Comparison of ENCODE assay signal across 16 mouse cellular contexts in the genomic region with DNA sequence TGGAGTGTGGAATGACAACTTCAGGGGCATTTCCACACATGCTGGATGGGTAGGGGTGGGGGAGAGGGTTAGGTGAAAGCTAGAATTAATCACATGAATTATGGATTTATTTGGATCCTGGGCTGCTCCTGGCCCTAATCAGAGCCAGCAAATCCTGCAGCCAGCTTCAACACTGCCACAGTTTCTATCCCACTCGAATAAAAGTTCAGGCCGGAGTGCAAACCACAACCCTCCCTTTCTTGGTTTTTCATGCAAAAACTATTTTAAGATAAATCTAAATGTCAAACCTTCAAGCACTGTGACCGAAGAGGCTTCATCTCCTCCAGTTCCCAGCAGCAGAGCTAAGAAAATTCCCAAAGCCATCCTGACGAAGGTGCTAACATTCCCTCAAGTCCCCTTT. TPM values are rescaled to one million over a fixed set of nuclear protein-coding genes. Genes with fewer than 3 reads are reported as not detected.
DNase-seq lines count a peak whose midpoint lies in the region; ATAC-seq and TF ChIP-seq lines count a peak whose summit lies in the region.
"Had no signal": no experiment of that assay in that cellular context is flagged by ENCODE, and none has a peak within 500 bp of the region (broad histone marks: within the 10 kb centered on the region; RNA-seq: fewer than 3 reads in every experiment).

No protein-coding gene starts in this region.

- no peak for TF ChIP-seq CTCF in gastrocnemius, adult 2 months (IDR thresholded peaks at IDR 0.05)

- no peak overlapping the region for H3K9ac ChIP-seq in liver, embryonic 12.5 days
- no peak overlapping the region for H3K9ac ChIP-seq in liver, embryonic 11.5 days (ENCODE audit: low read depth, low read length)
- H3K9ac ChIP-seq in limb, embryonic 12.5 days (replicated peaks) = no peak overlapping the region
- H3K9ac ChIP-seq: neural tube, embryonic 12.5 days had no signal

- H3K9me3 ChIP-seq in liver, embryonic 12.5 days (replicated peaks) = no peaks in the 10 kb centered on the region
- H3K9me3 ChIP-seq in liver, embryonic 11.5 days (ENCODE audit: control insufficient read depth, low read length) = no peaks in the 10 kb centered on the region
- H3K9me3 ChIP-seq in limb, embryonic 12.5 days = no peaks in the 10 kb centered on the region
- H3K9me3 ChIP-seq: neural tube, embryonic 12.5 days had no signal

- H3K36me3 ChIP-seq in liver, embryonic 12.5 days = no peaks in the 10 kb centered on the region
- H3K36me3 ChIP-seq in liver, embryonic 11.5 days (ENCODE audit: control insufficient read depth, insufficient read depth, low read length) = no peaks in the 10 kb centered on the region
- no peaks in the 10 kb centered on the region for H3K36me3 ChIP-seq in limb, embryonic 12.5 days
- H3K36me3 ChIP-seq: neural tube, embryonic 12.5 days had no signal

- peak overlapping the region; percentile 15; the same call in 1 of the 2 replicates for H3K4me2 ChIP-seq in liver, embryonic 12.5 days
- no peak overlapping the region for H3K4me2 ChIP-seq in liver, embryonic 11.5 days
- H3K4me2 ChIP-seq in limb, embryonic 12.5 days = no peak overlapping the region
- H3K4me2 ChIP-seq: neural tube, embryonic 12.5 days had no signal

- H3K27me3 ChIP-seq in liver, embryonic 12.5 days (replicated peaks) = no peaks in the 10 kb centered on the region
- H3K27me3 ChIP-seq in liver, embryonic 11.5 days (replicated peaks; ENCODE audit: control insufficient read depth, insufficient read depth, low read length) = no peaks in the 10 kb centered on the region
- no peaks in the 10 kb centered on the region for H3K27me3 ChIP-seq in limb, embryonic 12.5 days
- H3K27me3 ChIP-seq: neural tube, embryonic 12.5 days had no signal

- no peak for ATAC-seq in liver, embryonic 12.5 days
- no peak for ATAC-seq in liver, embryonic 11.5 days (replicated peaks; ENCODE audit: low FRiP score)
- ATAC-seq in limb, embryonic 12.5 days (ENCODE audit: insufficient number of reproducible peaks, insufficient read depth, low FRiP score, low TSS enrichment, low read depth) = no peak
- ATAC-seq in erythroblast, adult 5-6 weeks (replicated peaks; ENCODE audit: low FRiP score, poor library complexity, severe bottlenecking) = no peak
- ATAC-seq: hindbrain, postnatal 0 days; midbrain, embryonic 16.5 days had no signal

- H3K4me1 ChIP-seq in liver, embryonic 12.5 days = peaks cover 16% of the 10 kb centered on the region
- peaks cover 11% of the 10 kb centered on the region; the same call in 1 of the 2 replicates for H3K4me1 ChIP-seq in liver, embryonic 11.5 days (replicated peaks; ENCODE audit: control insufficient read depth, insufficient read depth, low read length)
- H3K4me1 ChIP-seq in limb, embryonic 12.5 days (replicated peaks) = peaks cover 12% of the 10 kb centered on the region
- H3K4me1 ChIP-seq: neural tube, embryonic 12.5 days had no signal

- H3K27ac ChIP-seq in gastrocnemius, adult 2 months = peak overlapping the region; percentile 83; the same call in 1 of the 2 replicates
- no peak overlapping the region for H3K27ac ChIP-seq in liver, embryonic 12.5 days
- H3K27ac ChIP-seq in liver, embryonic 11.5 days (ENCODE audit: low read depth, low read length) = no peak overlapping the region
- peak overlapping the region; percentile 13; the same call in 1 of the 2 replicates for H3K27ac ChIP-seq in limb, embryonic 12.5 days
- H3K27ac ChIP-seq: hindbrain, postnatal 0 days; neural tube, embryonic 12.5 days had no signal

- WGBS in liver, embryonic 12.5 days (ENCODE audit: insufficient replicate concordance) = 41% methylated on average over 4 of the region's 4 CpGs
- WGBS in liver, embryonic 11.5 days = 60% methylated on average over 4 of the region's 4 CpGs
- 63% methylated on average over 4 of the region's 4 CpGs for WGBS in limb, embryonic 12.5 days

- intact Hi-C loops in gastrocnemius, adult 2 months (cut with DNase I) = no loop called here

- no peak for DNase-seq in gastrocnemius, adult 2 months
- no peak for DNase-seq in gastrocnemius, adult 8-10 months (ENCODE audit: low spot score in 2 of 2)
- no peak for DNase-seq in liver, embryonic 11.5 days (ENCODE audit: low spot score)
- peak; percentile 92 for DNase-seq in NIH3T3 (ENCODE audit: low read depth)
- no peak for DNase-seq in urinary bladder, postnatal 14 days (ENCODE audit: low spot score)
- DNase-seq: cerebellum, adult 8-10 months; embryo, embryonic 11 days; heart, postnatal 14 days; lung, postnatal 4 days; thymus, postnatal 4 days had no signal

- no peak overlapping the region for H3K4me3 ChIP-seq in gastrocnemius, adult 2 months
- no peak overlapping the region for H3K4me3 ChIP-seq in liver, embryonic 12.5 days
- no peak overlapping the region for H3K4me3 ChIP-seq in liver, embryonic 11.5 days (ENCODE audit: low read depth, low read length)
- H3K4me3 ChIP-seq in limb, embryonic 12.5 days (replicated peaks) = no peak overlapping the region
- H3K4me3 ChIP-seq: neural tube, embryonic 12.5 days had no signal

RNA-seq across cellular contexts. Expression of gene Slc38a2, which starts 28.8 kb away (rescaled TPM):
- total RNA-seq in gastrocnemius, adult 2 months (2021) = 100 to 1,000 TPM; 115 to 116 TPM
- total RNA-seq in gastrocnemius, adult 8-10 months (2022) = 100 to 1,000 TPM in 1 of 4 experiments, 10 to 100 TPM in 3; 60.8 to 209 (median 73.5) TPM
- 57.6 and 62.7 TPM in 2 replicates for polyA plus RNA-seq in liver, embryonic 12.5 days (2016; fragmentation: Nextera tagmentation; extraction: Ambion mirVana)
- polyA plus RNA-seq in liver, embryonic 11.5 days (2014; fragmentation: Nextera tagmentation; extraction: Ambion mirVana) = 111 and 116 TPM in 2 replicates
- 210 and 217 TPM in 2 replicates for polyA plus RNA-seq in limb, embryonic 12.5 days (2016; fragmentation: Nextera tagmentation; extraction: Ambion mirVana)
- 34.4 and 44.7 TPM in 2 replicates for total RNA-seq in erythroblast, adult 5-6 weeks (2015; ENCODE audit: low replicate concordance)
- 22.3 and 29.1 TPM in 2 replicates for total RNA-seq in erythroblast, adult 5-6 weeks (2017; ENCODE audit: low replicate concordance)

Comparison
In these comparisons a context has a peak if more than half of its experiments do, and no peak if none do; other contexts are left out.
1. H3K27ac ChIP-seq: peak in gastrocnemius, adult 2 months (single experiment) and limb, embryonic 12.5 days (single experiment); none in liver, embryonic 12.5 days (single experiment) and liver, embryonic 11.5 days (single experiment).